Mouse (Mus musculus) c-Kit-negative CD71-positive TER-119-positive erythroid progenitor cells, embryonic 14.5 days (primary cell): ENCODE data around the gene Cbx5.
"Not testable (repeated sequence)": the region's sequence is repeated elsewhere in the genome, so short reads cannot be mapped to it uniquely, and the experiment has no call there.

Experiments
- DNase-seq: peaks from one replicate; pipeline ENCODE4 v3.0.0-alpha.2; 2013; ENCODE audit warnings: low read depth, low spot score

Cbx5 gene

DNA sequence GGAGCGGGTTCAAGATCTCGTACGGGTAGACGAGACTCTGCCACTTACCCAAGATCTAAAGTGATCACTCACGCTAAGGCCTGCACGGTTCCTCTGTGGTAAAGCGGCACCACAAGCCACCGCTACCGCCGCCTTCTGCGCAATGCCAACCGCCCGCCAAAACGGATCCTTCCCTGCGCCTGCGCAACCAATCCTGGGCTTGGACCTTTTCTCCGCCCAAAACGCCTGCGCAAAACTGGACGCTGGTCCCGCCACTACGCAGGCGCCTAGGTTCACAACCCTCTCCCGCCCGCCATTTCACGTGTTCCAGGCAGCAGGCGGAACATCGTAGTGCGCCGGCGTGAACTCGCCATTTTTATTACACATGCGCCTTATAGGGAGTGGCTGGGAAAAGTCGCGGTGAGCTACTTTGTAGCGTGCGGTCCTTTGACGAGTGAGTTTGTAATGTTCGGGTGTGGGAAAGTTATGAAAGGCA, at the start of gene Cbx5:
Gene Cbx5 (minus strand): TSS at position 132 of the 475 bp plus-strand sequence.
- peak; percentile 81 for DNase-seq

DNA sequence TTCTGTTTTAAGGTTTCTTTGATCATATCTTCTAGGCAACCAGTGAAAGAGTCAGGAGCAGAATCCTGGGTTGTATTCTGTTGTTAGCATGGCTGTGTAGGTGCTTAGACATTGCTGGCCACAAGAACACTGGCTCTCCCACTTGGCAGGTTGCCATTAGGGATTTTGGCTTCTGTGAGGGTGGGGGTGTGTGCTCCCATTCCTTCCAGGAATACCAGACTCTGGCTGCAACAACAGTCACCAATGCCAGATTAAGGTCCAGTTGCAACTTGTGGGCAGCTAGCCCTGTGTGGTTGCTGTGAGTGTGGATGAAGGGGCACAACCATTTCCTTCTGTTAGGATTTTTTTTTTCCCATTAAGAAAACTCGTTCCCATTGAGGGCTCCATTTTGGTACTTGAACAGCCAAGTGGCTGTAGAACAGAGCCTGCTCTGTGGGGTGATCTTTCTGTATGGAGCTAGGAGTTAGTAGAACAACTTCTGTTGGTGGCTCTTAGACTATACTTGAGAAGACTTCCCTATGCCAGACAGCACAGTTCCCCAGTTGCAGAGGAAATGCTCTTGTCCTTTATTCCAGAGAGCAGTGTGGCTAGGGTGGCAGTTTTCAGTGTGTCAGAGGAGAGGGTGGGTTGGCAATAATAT, 46.3 kb upstream of the Cbx5 start:
- no peak for DNase-seq

DNA sequence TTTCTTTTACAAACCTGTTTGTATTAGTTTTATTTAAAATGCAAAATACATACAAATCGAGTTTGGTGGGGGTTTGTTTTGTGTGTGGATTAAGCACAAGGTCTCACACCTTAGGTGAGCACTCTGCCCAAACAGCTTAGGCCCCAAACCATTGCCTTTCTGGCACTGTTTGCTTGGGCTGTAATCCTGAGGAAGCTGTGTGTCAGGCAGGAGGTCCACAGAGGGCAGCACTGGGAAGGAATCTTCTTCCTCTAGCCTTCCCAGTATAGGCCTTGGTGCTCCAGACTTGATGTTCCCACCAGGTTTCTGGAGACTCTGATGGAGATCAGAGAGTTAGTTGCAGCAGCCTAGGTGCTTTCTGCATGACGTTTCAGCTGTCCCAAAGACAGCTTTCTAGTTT, 45.0 kb upstream of the Cbx5 start:
- no peak for DNase-seq

DNA sequence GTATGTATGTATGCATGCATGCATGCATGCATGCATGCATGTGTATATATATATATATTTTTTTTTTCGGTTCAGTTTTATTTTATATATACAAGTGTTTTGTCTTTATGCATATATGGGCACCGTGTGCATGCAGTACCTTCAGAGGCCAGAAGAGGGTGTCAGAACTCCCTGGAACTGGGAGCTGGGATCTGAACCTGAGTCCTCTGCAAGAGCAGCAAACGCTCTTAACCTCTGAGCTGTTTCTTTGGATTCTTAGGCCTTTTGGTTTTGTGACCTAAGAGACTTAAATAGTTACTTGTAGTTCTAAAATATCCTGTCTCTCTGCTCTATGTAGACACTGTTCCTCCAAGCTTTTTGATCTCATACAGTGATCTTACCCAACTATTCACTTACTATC, 44.5 kb upstream of the Cbx5 start:
- peak; percentile 25 for DNase-seq

DNA sequence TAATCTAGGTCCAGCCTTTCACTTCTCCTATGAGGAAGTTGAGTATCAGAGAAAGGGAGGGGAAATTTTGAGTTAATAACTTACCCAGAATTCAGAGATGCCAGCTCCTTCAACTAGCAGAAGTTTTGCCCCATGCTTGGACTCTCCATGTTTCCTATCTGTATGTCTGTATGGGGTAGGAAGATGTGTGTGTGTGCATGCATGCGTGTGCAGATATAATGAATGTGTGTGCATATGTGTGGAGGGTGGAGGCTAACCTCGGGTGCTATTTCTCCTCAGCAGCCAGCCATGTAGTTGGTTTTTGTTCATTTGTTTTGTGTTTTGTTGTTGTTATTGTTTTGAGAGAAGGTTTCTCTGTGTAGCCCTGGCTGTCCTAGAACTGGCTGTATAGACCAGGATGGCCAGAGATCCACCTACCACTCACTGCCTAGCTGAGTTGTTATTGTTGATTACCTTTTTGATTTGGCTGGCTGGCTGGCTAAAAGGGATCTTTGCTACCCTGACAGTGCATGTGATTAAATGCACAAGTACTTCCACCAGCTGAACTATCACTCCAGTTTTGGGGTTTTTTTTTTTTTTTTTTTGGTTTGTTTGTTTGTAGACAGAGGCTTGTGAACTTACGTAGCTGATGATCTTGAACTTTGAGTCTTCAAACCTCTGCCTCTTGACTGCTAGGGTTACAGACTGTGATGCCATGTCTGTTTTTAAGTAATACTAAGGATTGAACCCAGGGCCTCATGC, 42.0 kb upstream of the Cbx5 start:
- DNase-seq: no peak

DNA sequence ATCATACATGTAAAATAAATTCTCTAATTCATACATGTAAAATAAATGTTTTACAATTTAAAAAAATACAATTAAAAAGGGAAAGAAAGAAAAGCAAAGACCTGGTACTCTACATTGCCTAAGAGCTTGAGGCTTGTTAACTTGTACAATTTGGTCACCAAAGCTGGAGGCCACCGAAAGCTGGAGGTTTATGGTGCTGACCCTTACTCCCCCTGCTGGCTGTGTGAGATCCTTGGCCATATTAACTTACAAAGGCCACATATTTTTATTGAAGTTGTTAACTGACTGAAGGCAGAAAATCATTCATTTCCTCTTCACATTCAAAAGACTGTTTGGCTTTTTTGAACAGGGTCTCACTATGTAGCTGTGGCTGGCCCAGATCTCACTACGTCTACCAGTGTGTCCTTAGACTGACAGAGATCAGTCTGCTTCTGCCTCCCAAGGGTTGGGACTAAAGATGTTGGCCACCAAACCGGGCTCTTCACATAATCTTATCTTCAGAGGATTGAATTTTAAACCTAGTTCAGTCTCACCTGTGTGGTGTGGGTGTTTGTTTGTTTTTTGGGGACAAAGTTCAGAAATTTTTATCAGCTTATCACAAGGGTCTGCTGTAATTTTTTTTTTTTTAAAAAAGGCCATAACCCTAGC, 41.3 kb upstream of the Cbx5 start:
- DNase-seq: peak; percentile 65

DNA sequence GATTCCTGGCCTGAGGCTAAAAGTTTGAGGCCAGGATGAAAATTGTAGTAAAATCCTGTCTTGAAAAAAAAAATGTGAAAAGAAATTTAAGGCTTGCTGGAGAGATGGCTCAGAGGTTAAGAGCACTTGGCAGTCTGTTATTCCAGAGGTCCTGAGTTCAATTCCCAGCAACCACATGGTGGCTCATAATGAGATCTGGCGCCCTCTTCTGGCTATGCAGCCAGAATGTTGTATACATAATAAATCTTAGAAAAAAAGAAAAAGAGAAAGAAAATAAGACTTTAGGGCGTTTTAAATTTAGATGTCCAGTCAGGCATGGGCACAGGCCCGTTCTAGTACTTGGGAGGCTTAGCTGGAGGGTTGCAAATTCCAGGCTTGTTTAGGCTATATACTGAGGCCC, 40.1 kb upstream of the Cbx5 start:
- DNase-seq: peak; percentile 67

DNA sequence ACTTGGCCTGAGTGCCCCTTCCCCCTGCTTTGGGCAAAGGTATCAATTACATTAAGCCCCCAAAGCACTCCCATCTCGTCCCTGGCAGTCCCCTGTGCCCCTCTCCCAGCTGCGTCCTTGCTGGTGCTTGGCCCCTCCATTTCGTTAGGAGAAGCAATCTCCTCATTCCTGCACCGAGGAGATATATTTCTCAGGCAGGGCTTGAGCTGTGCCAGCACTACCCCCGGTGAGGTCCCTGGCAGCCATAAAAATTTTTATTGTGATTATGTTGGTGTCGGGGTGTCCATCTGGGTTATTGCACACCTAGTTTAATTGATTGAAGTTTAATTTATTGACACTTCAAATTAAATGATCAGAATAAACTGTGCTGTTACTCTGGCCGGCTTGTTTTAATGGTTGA, 38.3 kb upstream of the Cbx5 start:
- DNase-seq: no peak

DNA sequence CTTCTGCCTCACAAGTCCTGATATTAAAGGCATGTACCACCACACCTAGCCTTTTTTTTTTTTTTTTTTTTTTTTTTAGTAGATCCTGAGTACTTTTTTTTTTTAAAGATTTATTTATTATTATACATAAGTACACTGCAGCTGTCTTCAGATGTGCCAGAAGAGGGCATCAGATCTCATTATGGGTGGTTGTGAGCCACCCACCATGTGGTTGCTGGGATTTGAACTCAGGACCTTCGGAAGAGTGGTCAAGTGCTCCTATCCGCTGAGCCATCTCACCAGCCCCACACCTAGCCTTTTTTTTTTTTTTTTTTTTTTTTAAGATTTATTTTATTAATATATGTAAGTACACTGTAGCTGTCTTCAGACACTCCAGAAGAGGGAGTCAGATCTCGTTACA, 36.3 kb upstream of the Cbx5 start:
- DNase-seq: not testable (repeated sequence)

DNA sequence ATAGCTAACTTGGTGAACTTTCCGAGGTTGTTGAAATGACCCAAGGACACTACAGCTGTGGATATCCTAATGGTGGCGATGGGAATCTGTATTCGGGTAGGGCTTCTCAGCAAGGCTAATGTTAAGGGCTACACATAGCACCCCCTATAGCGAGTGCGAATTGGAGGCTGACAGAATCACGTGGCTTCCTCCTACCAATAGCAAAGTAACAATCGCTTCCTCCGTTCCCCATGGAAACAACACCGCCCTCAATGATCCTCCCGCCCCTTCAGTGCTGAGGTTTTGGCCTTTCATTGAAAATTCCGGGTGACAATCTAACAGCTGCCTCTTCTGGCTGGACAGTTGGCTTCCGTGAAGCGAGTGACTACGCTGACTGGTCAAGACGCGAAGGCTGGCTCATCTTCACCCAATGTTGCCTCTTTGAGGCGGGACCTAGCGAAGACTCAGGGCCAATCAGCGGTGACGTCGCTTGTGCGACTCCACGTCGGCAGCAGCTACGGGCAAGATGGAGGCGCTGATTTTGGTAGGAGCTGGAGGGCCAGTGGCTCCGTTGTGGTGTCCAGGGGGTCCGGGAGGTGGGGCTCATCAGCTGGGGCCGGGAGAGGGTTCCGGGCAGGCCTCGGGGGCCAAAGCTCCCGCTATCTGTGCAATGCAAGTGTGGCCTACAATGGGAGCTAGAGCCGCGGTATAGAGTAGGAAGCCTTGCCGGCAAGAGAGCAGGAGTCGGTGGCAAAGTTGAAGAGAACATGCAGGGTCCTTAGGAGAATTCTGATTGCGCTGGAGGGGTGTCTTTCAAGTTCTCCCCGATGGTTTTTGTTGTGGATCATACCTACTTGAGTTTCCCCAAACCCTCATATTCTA, 33.0 kb upstream of the Cbx5 start, which contains the start of gene Copz1:
Gene Copz1 (plus strand): TSS at position 296 of the 861 bp plus-strand sequence.
- peak; percentile 96 for DNase-seq

DNA sequence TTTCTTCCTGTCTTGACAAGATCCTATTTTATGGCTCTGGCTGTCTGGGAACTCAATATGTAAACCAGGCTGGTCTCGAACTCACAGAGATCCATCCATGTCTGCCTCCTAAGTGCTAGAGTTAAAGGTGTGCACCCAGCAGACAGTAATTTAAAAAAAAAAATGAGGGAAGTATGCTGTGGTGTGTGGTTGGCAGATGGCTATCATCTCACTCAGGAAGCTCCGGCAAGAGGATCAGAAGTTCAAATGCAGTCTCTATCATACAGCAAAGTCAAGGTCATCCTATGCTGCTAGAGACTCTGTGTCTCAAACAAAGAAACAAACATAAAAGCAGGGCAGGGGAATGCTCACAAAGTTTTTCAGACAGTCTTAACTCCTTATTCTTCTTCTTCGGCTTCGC, 29.3 kb upstream of the Cbx5 start:
- DNase-seq: no peak

DNA sequence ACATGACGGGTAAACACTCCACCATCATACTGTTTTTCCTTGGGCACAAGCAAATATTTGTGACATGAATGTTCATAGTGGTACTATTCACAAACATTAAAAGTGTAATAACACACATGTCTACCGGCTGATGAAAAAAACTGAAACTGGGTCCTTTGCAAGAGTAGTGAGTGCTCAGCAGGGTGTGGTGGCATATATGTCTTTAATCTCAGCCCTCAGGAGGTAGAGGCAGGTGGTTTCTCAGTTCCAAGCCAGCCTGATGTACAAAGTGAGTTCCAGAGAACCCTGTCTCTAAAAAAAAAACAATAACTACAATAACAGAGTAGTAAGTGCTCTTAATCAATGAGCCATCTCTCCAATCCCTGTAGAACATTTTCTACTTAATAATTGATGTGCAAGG, 25.2 kb upstream of the Cbx5 start:
- DNase-seq: no peak

DNA sequence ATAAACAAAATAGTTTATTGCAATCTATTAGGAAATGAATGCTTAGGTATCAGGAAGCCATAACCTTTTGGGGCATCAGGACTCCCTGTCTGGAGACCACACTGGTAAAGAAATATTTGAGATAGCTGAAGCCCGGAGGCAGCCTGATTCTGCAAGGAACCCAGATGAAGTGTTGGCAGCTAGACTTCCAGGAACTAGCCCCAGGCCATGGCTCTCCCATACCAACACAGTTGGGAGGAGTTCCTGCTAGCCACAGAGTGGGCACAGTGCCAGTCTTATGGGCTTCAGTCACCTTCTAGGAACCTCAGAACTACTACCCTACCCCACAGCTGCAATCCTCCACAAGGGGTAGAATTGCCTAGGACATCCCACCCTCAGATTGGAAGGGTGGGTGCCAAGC, 20.4 kb upstream of the Cbx5 start:
- DNase-seq: no peak

DNA sequence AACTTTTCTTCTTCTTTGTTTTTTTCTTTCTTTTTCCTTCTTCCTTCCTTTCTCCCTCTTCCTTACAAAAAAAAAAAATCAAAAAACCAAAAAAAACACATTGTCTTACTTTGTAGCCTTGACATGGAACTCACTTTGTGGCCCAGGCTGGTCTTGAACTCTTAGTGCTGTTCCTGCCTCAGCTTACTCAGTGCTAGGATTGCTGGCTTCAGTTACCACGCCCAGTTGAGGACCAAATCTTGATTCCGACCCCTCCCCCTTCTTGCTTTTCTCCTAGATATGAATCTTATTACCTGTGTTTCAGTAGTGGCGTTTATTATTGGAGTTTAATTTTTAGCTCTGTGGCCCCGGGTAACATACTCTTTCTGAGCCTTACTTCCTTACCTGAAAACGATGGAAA, 19.5 kb upstream of the Cbx5 start:
- no peak for DNase-seq

DNA sequence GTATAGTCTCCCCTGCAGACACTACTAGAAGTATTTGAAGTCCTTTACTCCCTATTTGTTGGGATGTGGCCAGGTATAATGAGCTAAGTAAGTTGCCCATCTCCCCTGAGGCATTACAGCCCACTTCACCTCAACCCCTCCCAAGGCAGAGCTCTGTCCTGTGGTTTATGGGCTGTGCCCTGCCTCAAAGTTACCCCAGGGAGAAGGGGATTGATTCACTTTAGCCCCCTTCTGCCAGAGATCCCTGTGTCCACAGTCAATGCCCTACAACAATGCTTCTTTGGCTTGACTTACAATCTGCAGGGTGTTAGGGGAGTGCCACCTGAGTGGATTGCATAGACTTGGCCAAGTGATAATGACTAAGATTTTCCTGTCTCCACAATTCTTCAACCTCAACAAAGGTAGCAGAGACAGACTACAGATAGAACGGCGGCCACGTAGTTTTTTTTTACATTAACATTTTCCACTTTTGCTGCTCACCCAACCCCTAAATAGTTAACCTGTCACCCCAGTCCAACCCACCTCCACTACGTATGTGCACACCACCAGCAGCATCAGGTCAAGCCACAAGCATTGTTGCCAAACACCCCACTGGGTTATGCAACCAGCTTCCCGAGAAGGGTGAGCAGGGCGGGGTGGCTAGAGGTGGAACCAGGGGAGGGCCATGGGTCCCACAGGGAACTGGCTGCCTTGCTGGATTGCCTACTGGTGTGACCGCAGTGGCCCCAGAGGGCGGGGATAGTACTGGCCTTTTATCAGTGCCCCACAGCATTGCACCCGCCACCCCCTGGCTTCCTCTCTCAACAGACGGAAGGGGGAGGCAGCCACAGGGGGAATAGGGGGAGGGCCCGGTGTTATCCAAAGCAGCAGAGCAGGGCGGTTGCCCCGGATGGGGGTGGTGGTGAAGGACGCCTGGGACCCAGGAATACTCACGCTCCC, 18.4 kb upstream of the Cbx5 start, which contains the start of gene Nfe2:
Gene Nfe2 (minus strand): TSS at position 614 of the 939 bp plus-strand sequence.
- DNase-seq: peak; percentile 91

DNA sequence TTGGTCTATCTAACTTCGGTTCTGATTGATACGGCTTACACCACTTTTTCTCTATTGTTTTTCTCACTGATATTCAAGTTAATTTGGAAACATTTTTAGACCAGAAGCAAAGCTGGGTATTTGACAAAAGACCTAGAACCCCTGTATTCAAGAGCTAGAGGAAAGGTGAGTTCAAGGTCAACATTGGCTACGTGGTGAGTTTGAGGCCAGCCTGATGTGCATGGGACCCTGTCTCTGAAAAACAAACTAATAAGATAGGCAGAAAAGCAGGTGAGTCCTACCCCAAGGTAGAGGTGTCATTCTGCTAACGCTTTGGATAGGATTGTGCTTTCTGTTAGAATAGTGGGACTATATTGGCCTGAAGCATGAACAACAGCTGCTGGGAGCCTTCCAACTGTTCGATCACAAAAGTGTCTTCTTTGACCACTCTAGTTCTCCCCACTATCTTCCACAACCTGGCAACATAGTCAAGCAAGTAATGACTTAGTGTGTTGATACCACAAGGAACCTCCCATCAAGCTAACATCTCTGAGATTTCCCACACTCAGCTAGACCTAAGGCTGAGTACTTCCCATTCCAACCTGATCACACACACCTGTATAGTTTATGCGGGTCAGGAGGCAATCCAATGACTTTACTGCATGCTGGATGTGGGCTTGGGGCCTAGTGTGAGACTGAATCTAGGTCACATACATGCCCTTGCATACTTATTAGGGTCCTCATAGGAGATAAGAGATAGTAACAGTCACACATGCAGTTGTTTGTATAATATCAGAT, 16.8 kb upstream of the Cbx5 start:
- no peak for DNase-seq

DNA sequence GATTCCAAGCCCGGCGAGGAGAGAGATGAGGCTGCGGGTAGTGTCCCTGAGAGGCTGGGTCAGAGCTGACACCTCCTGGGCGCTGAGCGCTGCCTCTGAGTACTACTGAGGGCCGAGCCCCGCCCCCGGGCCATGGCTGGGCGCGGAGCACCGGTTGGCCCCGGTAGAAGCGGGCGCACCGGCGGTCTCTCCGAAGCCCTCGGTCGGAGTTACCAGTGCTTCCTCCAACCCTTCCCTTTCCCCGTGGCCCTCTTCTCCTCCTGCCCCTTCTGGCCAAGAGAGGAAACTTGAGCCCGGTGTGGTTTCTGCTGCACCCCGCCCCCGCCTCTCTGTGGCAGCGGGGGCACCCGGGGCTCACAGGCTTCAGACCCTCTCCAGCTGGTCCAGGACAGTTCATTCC, 15.6 kb upstream of the Cbx5 start:
- DNase-seq: no peak

DNA sequence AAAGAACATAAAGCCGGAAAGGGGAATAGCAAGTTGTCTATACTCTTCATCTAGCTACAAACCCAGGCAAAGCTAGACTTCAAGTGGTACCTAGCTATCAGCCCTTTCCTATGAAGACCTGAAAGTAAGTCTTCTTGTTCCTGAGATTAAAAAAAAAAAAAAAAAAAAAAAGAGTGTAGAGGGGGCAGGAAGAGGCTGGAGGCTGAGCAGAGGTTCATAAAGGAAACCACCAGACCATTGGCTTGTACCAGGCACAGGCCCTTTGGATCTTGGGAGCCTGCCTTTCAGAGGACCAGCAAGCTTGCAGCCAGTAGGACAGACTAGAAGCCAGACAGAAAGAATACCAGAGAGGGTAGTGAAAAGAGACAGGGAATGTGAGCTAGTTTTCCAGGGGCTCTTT, 13.7 kb upstream of the Cbx5 start:
- DNase-seq: no peak

DNA sequence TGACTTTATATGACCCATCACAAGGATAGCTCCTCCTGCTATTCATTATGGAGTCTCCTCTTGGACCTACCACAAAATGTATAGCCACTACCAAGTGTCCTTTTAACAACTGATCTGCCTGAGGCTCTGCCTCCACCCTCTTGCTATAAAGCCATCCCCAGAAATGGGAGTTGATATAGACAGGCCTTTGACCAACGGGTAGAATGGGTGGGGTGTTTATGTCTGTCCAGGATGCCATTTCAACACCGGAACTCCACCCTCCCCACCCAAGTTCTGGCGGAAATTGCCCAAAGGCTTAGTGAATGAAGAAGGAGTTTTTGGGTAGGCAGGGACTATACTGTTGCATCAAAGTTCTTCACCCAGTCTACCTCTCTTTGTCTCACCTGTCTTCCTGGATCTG, 13.0 kb upstream of the Cbx5 start:
- no peak for DNase-seq

DNA sequence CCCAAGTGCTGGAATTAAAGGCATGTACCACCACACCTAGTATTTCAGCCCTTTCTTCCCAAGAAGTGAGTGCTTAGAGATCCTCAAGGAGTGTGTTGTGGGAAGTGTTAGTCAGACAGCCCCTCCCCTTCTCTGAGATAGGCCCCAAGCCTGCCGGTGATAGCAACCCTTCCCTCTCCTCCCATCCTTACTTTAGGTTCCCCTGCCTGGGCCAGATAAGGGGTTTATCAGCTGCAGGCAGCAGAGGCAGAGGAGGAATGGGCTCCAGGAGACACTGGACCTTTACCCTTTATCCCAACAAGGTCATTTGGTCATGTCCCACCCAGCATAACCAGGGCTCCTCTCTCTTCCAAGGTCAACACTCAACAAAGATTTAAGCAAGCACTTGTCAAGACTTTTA, 12.0 kb upstream of the Cbx5 start:
- peak; percentile 79 for DNase-seq
